Mouse (Mus musculus): ENCODE measurements around the gene Prss50. TPM values are rescaled to one million over a fixed set of nuclear protein-coding genes. Genes with fewer than 3 reads are reported as not detected.

Prss50 gene
- polyA plus RNA-seq, 1 experiment = 0.70 TPM

GRCm38 (mm10) chr9:110881953-110882352, 24.2 kb downstream of the Prss50 start:
- Histone ChIP-seq H3K36me3 (replicated peaks; ENCODE audit: low read length) (peaks cover 41% of the 10 kb centered on the region), H3K4me3 (replicated peaks) (no peak overlapping the region), H3K27me3 (replicated peaks) (peaks cover 49% of the 10 kb centered on the region), H3K4me1 (peaks cover 84% of the 10 kb centered on the region), H3K9me3 (no peaks in the 10 kb centered on the region)
- no peak for TF ChIP-seq GATA1 (IDR thresholded peaks at IDR 0.05; ENCODE audit: borderline replicate concordance, low read length)
- no peak for TF ChIP-seq FLI1 (IDR thresholded peaks at IDR 0.05; ENCODE audit: low read length)

- Histone ChIP-seq H3K4me3 (replicated peaks) (peak overlapping the region; percentile 59), H3K4me1 (peaks cover 72% of the 10 kb centered on the region), H3K27me3 (replicated peaks) (peaks cover 25% of the 10 kb centered on the region), H3K36me3 (replicated peaks; ENCODE audit: low read length) (peaks cover 83% of the 10 kb centered on the region), H3K9me3 (no peaks in the 10 kb centered on the region)
- no peak for TF ChIP-seq GATA1 (IDR thresholded peaks at IDR 0.05; ENCODE audit: borderline replicate concordance, low read length)
- TF ChIP-seq FLI1 (IDR thresholded peaks at IDR 0.05; ENCODE audit: low read length) = no peak
Measured at GRCm38 (mm10) chr9:110887388-110888303, 29.9 kb downstream of the Prss50 start.

- Histone ChIP-seq H3K9me3 (no peaks in the 10 kb centered on the region), H3K36me3 (replicated peaks; ENCODE audit: low read length) (peaks cover 89% of the 10 kb centered on the region), H3K4me1 (peaks cover 65% of the 10 kb centered on the region), H3K4me3 (replicated peaks) (no peak overlapping the region), H3K27me3 (replicated peaks) (peaks cover 26% of the 10 kb centered on the region)
- TF ChIP-seq FLI1 (IDR thresholded peaks at IDR 0.05; ENCODE audit: low read length) (no peak), GATA1 (IDR thresholded peaks at IDR 0.05; ENCODE audit: borderline replicate concordance, low read length) (no peak)
Measured at GRCm38 (mm10) chr9:110888935-110889334, 31.2 kb downstream of the Prss50 start.

GRCm38 (mm10) chr9:110890026-110890783, 32.4 kb downstream of the Prss50 start:
- Histone ChIP-seq H3K36me3 (replicated peaks; ENCODE audit: low read length) (peaks cover 88% of the 10 kb centered on the region), H3K9me3 (no peaks in the 10 kb centered on the region), H3K4me1 (peaks cover 61% of the 10 kb centered on the region), H3K4me3 (replicated peaks) (no peak overlapping the region), H3K27me3 (replicated peaks) (peaks cover 21% of the 10 kb centered on the region)
- no peak for TF ChIP-seq FLI1 (IDR thresholded peaks at IDR 0.05; ENCODE audit: low read length)
- TF ChIP-seq GATA1 (IDR thresholded peaks at IDR 0.05; ENCODE audit: borderline replicate concordance, low read length) = no peak

GRCm38 (mm10) chr9:110891077-110891828, 33.5 kb downstream of the Prss50 start:
- no peaks in the 10 kb centered on the region for H3K9me3 ChIP-seq
- peaks cover 50% of the 10 kb centered on the region for H3K4me1 ChIP-seq
- H3K4me3 ChIP-seq (replicated peaks) = no peak overlapping the region
- H3K27me3 ChIP-seq (replicated peaks) = peaks cover 19% of the 10 kb centered on the region
- peaks cover 86% of the 10 kb centered on the region for H3K36me3 ChIP-seq (replicated peaks; ENCODE audit: low read length)
- TF ChIP-seq GATA1 (IDR thresholded peaks at IDR 0.05; ENCODE audit: borderline replicate concordance, low read length) (no peak), FLI1 (IDR thresholded peaks at IDR 0.05; ENCODE audit: low read length) (no peak)

- H3K4me3 ChIP-seq (replicated peaks) = no peak overlapping the region
- H3K36me3 ChIP-seq (replicated peaks; ENCODE audit: low read length) = peaks cover 91% of the 10 kb centered on the region
- H3K4me1 ChIP-seq = peaks cover 37% of the 10 kb centered on the region
- no peaks in the 10 kb centered on the region for H3K9me3 ChIP-seq
- TF ChIP-seq GATA1 (IDR thresholded peaks at IDR 0.05; ENCODE audit: borderline replicate concordance, low read length) (no peak), FLI1 (IDR thresholded peaks at IDR 0.05; ENCODE audit: low read length) (no peak)
- H3K27me3 ChIP-seq (replicated peaks) = peaks cover 21% of the 10 kb centered on the region
Measured at GRCm38 (mm10) chr9:110892552-110892951, 34.8 kb downstream of the Prss50 start.

GRCm38 (mm10) chr9:110893429-110893828, 35.7 kb downstream of the Prss50 start:
- peaks cover 27% of the 10 kb centered on the region for H3K27me3 ChIP-seq (replicated peaks)
- H3K36me3 ChIP-seq (replicated peaks; ENCODE audit: low read length) = peaks cover 93% of the 10 kb centered on the region
- no peak overlapping the region for H3K4me3 ChIP-seq (replicated peaks)
- H3K4me1 ChIP-seq = peaks cover 31% of the 10 kb centered on the region
- no peaks in the 10 kb centered on the region for H3K9me3 ChIP-seq
- no peak for TF ChIP-seq FLI1 (IDR thresholded peaks at IDR 0.05; ENCODE audit: low read length)
- TF ChIP-seq GATA1 (IDR thresholded peaks at IDR 0.05; ENCODE audit: borderline replicate concordance, low read length) = no peak

- H3K4me3 ChIP-seq (replicated peaks) = no peak overlapping the region
- H3K9me3 ChIP-seq = no peaks in the 10 kb centered on the region
- no peak for TF ChIP-seq GATA1 (IDR thresholded peaks at IDR 0.05; ENCODE audit: borderline replicate concordance, low read length)
- no peak for TF ChIP-seq FLI1 (IDR thresholded peaks at IDR 0.05; ENCODE audit: low read length)
- peaks cover 14% of the 10 kb centered on the region for H3K4me1 ChIP-seq
- H3K36me3 ChIP-seq (replicated peaks; ENCODE audit: low read length) = peaks cover 89% of the 10 kb centered on the region
- H3K27me3 ChIP-seq (replicated peaks) = peaks cover 27% of the 10 kb centered on the region
Measured at GRCm38 (mm10) chr9:110895507-110895906, 37.7 kb downstream of the Prss50 start.

GRCm38 (mm10) chr9:110895994-110896393, 38.2 kb downstream of the Prss50 start:
- TF ChIP-seq GATA1 (IDR thresholded peaks at IDR 0.05; ENCODE audit: borderline replicate concordance, low read length) = no peak
- no peak for TF ChIP-seq FLI1 (IDR thresholded peaks at IDR 0.05; ENCODE audit: low read length)
- peaks cover 10% of the 10 kb centered on the region for H3K4me1 ChIP-seq
- H3K36me3 ChIP-seq (replicated peaks; ENCODE audit: low read length) = peaks cover 84% of the 10 kb centered on the region
- peaks cover 31% of the 10 kb centered on the region for H3K27me3 ChIP-seq (replicated peaks)
- no peak overlapping the region for H3K4me3 ChIP-seq (replicated peaks)
- H3K9me3 ChIP-seq = no peaks in the 10 kb centered on the region
